Mouse (Mus musculus) limb, embryonic 10.5 days (tissue): Measurements from ENCODE around the gene Os9. TPM values are rescaled to one million over a fixed set of nuclear protein-coding genes. Genes with fewer than 3 reads are reported as not detected.

Experiments used
- DNase-seq: peaks from one replicate; pipeline ENCODE4 v3.0.0-alpha.2; 2017; ENCODE audit warnings: low spot score
- H3K27ac ChIP-seq: fragments of 300-500 bp; sonication (generic); 2 replicates; pipeline ENCODE4 v1.5.1; 2016; ENCODE audit warnings: mild to moderate bottlenecking
- H3K27me3 ChIP-seq: fragments of 300-500 bp; sonication (generic); 2 replicates; pipeline ENCODE4 v1.6.1; 2016; ENCODE audit warnings: low read depth, mild to moderate bottlenecking; ENCODE audit not compliant: poor library complexity, severe bottlenecking
- H3K36me3 ChIP-seq: fragments of 300-500 bp; sonication (generic); 2 replicates; pipeline ENCODE4 v1.6.1; 2016; ENCODE audit warnings: mild to moderate bottlenecking, moderate library complexity
- H3K4me1 ChIP-seq: fragments of 300-500 bp; sonication (generic); 2 replicates; pipeline ENCODE4 v1.6.1; 2016
- H3K4me3 ChIP-seq: fragments of 300-500 bp; sonication (generic); 2 replicates; pipeline ENCODE4 v1.5.1; 2016; ENCODE audit warnings: mild to moderate bottlenecking, moderate library complexity
- H3K9me3 ChIP-seq: fragments of 300-500 bp; sonication (generic); replicated peaks from 2 replicates; pipeline ENCODE4 v1.6.1; 2016; ENCODE audit warnings: mild to moderate bottlenecking
- WGBS: fragments of 180-500 bp; shearing (Covaris S2); methylation state at CpG from one replicate; pipeline ENCODE4 v1.1.7; 2016; 5-methylcytosine and 5-hydroxymethylcytosine counted together
- polyA plus RNA-seq: library from polyadenylated mRNA; unstranded; fragments of >200 nt; fragmentation: Nextera tagmentation; extraction: Ambion mirVana; gene quantifications from 2 replicates; pipeline ENCODE4 v1.2.1, GENCODE M21; 2016

Gene Os9
- polyA plus RNA-seq, 1 experiment from 2014 or later: 49.7 TPM

- peak overlapping the region; percentile 50 for H3K27ac ChIP-seq
- peak; percentile 52 for DNase-seq
- H3K9me3 ChIP-seq: no peaks in the 10 kb centered on the region
- H3K27me3 ChIP-seq: no peaks in the 10 kb centered on the region
- H3K4me3 ChIP-seq: peak overlapping the region; percentile 44
- H3K36me3 ChIP-seq: peaks cover 17% of the 10 kb centered on the region
- 15% methylated on average over 13 of the region's 13 CpGs for WGBS
- peaks cover 25% of the 10 kb centered on the region for H3K4me1 ChIP-seq
Measured at GRCm38 (mm10) chr10:127122784-127123435, 2.0 kb upstream of the Os9 start.

GRCm38 (mm10) chr10:127122018-127122417 lies 1.1 kb upstream of the Os9 start:
- no peak overlapping the region for H3K27ac ChIP-seq
- peaks cover 25% of the 10 kb centered on the region for H3K4me1 ChIP-seq
- no peaks in the 10 kb centered on the region for H3K9me3 ChIP-seq
- H3K36me3 ChIP-seq: peaks cover 25% of the 10 kb centered on the region
- no peak overlapping the region for H3K4me3 ChIP-seq
- no peaks in the 10 kb centered on the region for H3K27me3 ChIP-seq
- WGBS: 90% methylated on average over 3 of the region's 3 CpGs
- DNase-seq: no peak

- Histone ChIP-seq H3K4me3 (peak overlapping the region; percentile 86), H3K9me3 (no peaks in the 10 kb centered on the region), H3K27me3 (no peaks in the 10 kb centered on the region), H3K27ac (peak overlapping the region; percentile 79), H3K4me1 (peaks cover 25% of the 10 kb centered on the region), H3K36me3 (peaks cover 40% of the 10 kb centered on the region)
- 5% methylated on average over 34 of the region's 34 CpGs for WGBS
- DNase-seq: no peak
Measured at GRCm38 (mm10) chr10:127120301-127121065, 448 bp downstream of the Os9 start.

- Histone ChIP-seq H3K9me3 (no peaks in the 10 kb centered on the region), H3K27me3 (no peaks in the 10 kb centered on the region), H3K27ac (no peak overlapping the region), H3K36me3 (peaks cover 44% of the 10 kb centered on the region), H3K4me3 (no peak overlapping the region), H3K4me1 (peaks cover 25% of the 10 kb centered on the region)
- DNase-seq: no peak
- 94% methylated on average over 10 of the region's 10 CpGs for WGBS
Measured at GRCm38 (mm10) chr10:127119229-127119628, 1.7 kb downstream of the Os9 start.

- 92% methylated on average over 11 of the region's 11 CpGs for WGBS
- H3K36me3 ChIP-seq: peaks cover 44% of the 10 kb centered on the region
- H3K9me3 ChIP-seq: no peaks in the 10 kb centered on the region
- DNase-seq: no peak
- H3K4me3 ChIP-seq: no peak overlapping the region
- H3K4me1 ChIP-seq: peaks cover 24% of the 10 kb centered on the region
- no peaks in the 10 kb centered on the region for H3K27me3 ChIP-seq
- no peak overlapping the region for H3K27ac ChIP-seq
Measured at GRCm38 (mm10) chr10:127118470-127118869, 2.5 kb downstream of the Os9 start.

- Histone ChIP-seq H3K27me3 (no peaks in the 10 kb centered on the region), H3K36me3 (peaks cover 55% of the 10 kb centered on the region), H3K4me3 (no peak overlapping the region), H3K27ac (no peak overlapping the region), H3K4me1 (peaks cover 3% of the 10 kb centered on the region), H3K9me3 (no peaks in the 10 kb centered on the region)
- WGBS: 87% methylated on average over 2 of the region's 2 CpGs
- no peak for DNase-seq
Measured at GRCm38 (mm10) chr10:127115068-127115467, 5.9 kb downstream of the Os9 start.

GRCm38 (mm10) chr10:127114408-127114807 lies 6.5 kb downstream of the Os9 start:
- DNase-seq: no peak
- Histone ChIP-seq H3K4me3 (no peak overlapping the region), H3K36me3 (peaks cover 53% of the 10 kb centered on the region), H3K4me1 (no peaks in the 10 kb centered on the region), H3K9me3 (no peaks in the 10 kb centered on the region), H3K27me3 (no peaks in the 10 kb centered on the region), H3K27ac (no peak overlapping the region)
- 92% methylated on average over 11 of the region's 11 CpGs for WGBS

- no peaks in the 10 kb centered on the region for H3K9me3 ChIP-seq
- H3K27ac ChIP-seq: no peak overlapping the region
- H3K36me3 ChIP-seq: peaks cover 25% of the 10 kb centered on the region
- DNase-seq: no peak
- no peaks in the 10 kb centered on the region for H3K4me1 ChIP-seq
- no peak overlapping the region for H3K4me3 ChIP-seq
- 92% methylated on average over 15 of the region's 15 CpGs for WGBS
- H3K27me3 ChIP-seq: no peaks in the 10 kb centered on the region
Measured at GRCm38 (mm10) chr10:127111001-127111887, 9.7 kb downstream of the Os9 start.

GRCm38 (mm10) chr10:127108262-127108583 lies 12.7 kb downstream of the Os9 start:
- Histone ChIP-seq H3K27ac (no peak overlapping the region), H3K36me3 (peaks cover 18% of the 10 kb centered on the region)
- whole genome bisulfite sequencing: 78% methylated on average over 3 of the region's 3 CpGs

GRCm38 (mm10) chr10:127107563-127108261 lies 13.2 kb downstream of the Os9 start:
- Histone ChIP-seq H3K4me1 (no peaks in the 10 kb centered on the region), H3K4me3 (no peak overlapping the region), H3K27ac (no peak overlapping the region), H3K27me3 (no peaks in the 10 kb centered on the region), H3K9me3 (no peaks in the 10 kb centered on the region), H3K36me3 (peaks cover 16% of the 10 kb centered on the region)
- DNase-seq: no peak
- WGBS: 90% methylated on average over 16 of the region's 16 CpGs

More at GRCm38 (mm10) chr10:127108262-127108583, 12.7 kb downstream of the Os9 start:
- no peak for DNase-seq
- Histone ChIP-seq H3K4me3 (no peak overlapping the region), H3K4me1 (no peaks in the 10 kb centered on the region), H3K27me3 (no peaks in the 10 kb centered on the region), H3K9me3 (no peaks in the 10 kb centered on the region)

- no peaks in the 10 kb centered on the region for H3K27me3 ChIP-seq
- no peaks in the 10 kb centered on the region for H3K9me3 ChIP-seq
- WGBS: 83% methylated on average over 7 of the region's 7 CpGs
- DNase-seq: no peak
- H3K4me1 ChIP-seq: no peaks in the 10 kb centered on the region
- no peak overlapping the region for H3K4me3 ChIP-seq
- H3K27ac ChIP-seq: no peak overlapping the region
- peaks cover 24% of the 10 kb centered on the region for H3K36me3 ChIP-seq
Measured at GRCm38 (mm10) chr10:127103631-127104030, 17.3 kb downstream of the Os9 start.

- no peak for DNase-seq
- no peak overlapping the region for H3K4me3 ChIP-seq
- WGBS: 89% methylated on average over 6 of the region's 6 CpGs
- peaks cover 45% of the 10 kb centered on the region for H3K36me3 ChIP-seq
- H3K27me3 ChIP-seq: 0 out of 2 replicates have a peak, but pooled peaks cover 1% of the 10 kb centered on the region
- no peak overlapping the region for H3K27ac ChIP-seq
- no peaks in the 10 kb centered on the region for H3K9me3 ChIP-seq
- no peaks in the 10 kb centered on the region for H3K4me1 ChIP-seq
Measured at GRCm38 (mm10) chr10:127101151-127101550, 19.8 kb downstream of the Os9 start.
